Mouse (Mus musculus) urinary bladder, adult 18-20 months (tissue): ENCODE measurements around the gene Lamb3.
A peak's percentile ranks its signal among the peaks of the same experiment; 100 is the strongest.

Experiments
- DNase-seq, 2 experiments: peaks; one replicate each; pipeline ENCODE4 v3.0.0; 2022; ENCODE audit warnings: low spot score in 2 of 2, mixed read lengths in 2 of 2

Gene Lamb3

DNA sequence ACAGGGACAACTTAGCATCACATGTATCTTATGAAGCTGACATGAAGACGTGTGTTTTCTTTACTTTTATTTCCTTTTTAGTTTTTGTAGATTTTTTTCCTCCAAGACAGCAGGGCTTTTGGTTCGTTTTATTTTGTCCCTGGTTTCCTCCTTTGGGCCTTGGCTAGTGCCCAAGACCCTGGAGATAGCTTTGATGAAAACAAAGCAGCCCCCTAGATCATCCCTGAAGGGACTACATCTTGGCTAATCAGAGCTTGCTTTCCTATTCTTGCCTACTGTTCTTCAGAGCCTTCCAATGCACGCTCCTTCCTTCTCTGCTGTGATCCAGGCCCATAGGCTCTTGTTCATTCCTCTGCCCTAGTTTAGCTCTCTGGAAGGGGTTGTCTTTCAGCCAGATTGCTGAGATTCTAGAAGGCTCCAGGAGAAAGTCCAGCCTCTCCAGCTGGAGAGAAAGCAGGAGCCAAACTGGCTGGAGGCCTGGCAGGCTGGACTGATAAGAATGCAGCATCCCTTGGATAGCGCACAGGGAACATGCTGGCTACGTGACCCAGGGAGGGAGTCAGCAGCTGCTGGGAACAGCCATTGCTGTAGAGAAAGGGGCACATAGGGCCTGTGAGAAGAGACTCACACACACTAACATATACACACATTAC lies 108.3 kb downstream of the Lamb3 start:
- peak in 1 of 2 experiments; percentile 84 for DNase-seq

- DNase-seq, result no peak
Observed at GRCm38 (mm10) chr1:193316358-193316750, 108.9 kb downstream of the Lamb3 start.

- peak in 1 of 2 experiments; percentile 66 for DNase-seq
Observed at GRCm38 (mm10) chr1:193317159-193317559, 109.7 kb downstream of the Lamb3 start.

GRCm38 (mm10) chr1:193319721-193320120 lies 112.2 kb downstream of the Lamb3 start:
- DNase-seq, result no peak

GRCm38 (mm10) chr1:193320398-193320797 lies 112.9 kb downstream of the Lamb3 start:
- DNase-seq, result no peak

GRCm38 (mm10) chr1:193323686-193324085 lies 116.2 kb downstream of the Lamb3 start:
- no peak for DNase-seq

- no peak for DNase-seq
Observed at GRCm38 (mm10) chr1:193324224-193324623, 116.7 kb downstream of the Lamb3 start.

GRCm38 (mm10) chr1:193325891-193326290 lies 118.4 kb downstream of the Lamb3 start:
- DNase-seq, result no peak

DNA sequence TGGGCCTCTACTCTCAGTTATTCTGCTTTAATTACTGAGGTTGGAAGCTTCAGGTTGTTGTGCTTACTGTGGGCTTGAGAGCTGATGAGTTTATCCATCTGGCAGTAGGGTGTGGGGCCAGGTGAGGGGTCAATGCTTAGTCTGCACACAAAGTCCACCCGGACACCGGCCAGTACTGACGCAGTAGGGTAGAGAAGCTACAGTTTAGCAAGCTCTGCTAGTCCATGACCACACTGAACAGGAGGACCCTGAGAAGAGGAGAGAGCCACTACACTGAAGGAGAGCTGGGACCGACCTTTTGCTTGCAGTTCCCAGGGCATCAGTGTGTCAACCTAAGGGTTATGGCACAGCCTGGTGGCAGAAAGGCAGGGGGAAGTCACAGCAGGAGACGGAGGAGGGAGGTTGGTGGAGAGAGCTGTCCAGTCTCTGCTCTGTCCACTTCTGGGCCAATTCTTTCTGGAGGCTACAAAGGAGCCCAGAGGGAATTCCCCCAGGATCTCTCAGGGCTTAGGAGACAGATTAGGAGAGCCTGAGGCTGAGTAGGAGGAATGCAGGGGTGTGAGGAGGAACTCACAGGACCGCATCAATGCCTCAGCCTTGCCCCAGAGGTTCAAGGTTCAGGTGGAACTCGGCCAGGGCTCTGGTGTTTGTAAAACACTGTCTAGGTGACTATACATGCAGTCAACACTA lies 119.1 kb downstream of the Lamb3 start:
- DNase-seq, result no peak

- no peak for DNase-seq
Observed at GRCm38 (mm10) chr1:193327216-193327615, 119.7 kb downstream of the Lamb3 start.

- DNase-seq, result no peak
Observed at GRCm38 (mm10) chr1:193327686-193328085, 120.2 kb downstream of the Lamb3 start.

DNA sequence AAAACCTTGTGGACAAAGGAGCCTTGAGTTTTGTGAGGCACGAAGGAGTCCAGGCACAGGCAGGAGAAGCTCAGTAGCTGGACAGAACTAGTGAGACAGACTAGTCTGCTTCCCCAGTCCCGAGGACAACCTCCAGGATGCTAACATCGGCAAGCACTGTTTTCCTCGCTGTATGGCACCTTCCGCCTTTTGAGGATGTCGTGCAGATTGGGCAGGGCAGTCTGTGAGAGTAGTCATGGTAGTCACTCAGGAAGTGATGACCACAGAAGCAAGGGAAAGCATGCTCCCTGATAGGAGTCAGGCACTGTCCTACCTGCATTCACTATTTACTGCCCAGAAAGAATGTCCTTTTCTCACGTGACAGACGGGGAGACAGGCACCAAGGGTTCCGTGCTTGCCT lies 122.1 kb downstream of the Lamb3 start:
- DNase-seq, result no peak

- DNase-seq, result no peak
Observed at GRCm38 (mm10) chr1:193330172-193330571, 122.7 kb downstream of the Lamb3 start.

DNA sequence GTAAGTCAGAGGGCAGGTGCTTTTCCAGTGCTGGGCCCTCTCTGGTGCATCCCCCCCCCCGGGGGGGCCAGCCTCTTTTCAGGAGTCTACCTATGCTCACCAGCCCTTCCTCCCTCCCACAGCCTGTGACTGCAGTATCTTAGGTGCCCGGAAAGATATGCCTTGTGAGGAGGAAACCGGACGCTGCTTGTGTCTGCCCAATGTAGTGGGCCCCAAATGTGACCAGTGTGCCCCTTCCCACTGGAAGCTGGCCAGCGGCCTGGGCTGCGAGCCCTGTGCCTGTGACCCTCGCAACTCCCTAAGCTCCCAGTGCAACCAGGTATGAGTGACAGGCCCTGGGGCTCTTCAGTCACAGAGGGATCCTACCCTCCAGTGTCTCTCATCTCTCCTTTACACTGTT lies 123.1 kb downstream of the Lamb3 start:
- no peak for DNase-seq

DNA sequence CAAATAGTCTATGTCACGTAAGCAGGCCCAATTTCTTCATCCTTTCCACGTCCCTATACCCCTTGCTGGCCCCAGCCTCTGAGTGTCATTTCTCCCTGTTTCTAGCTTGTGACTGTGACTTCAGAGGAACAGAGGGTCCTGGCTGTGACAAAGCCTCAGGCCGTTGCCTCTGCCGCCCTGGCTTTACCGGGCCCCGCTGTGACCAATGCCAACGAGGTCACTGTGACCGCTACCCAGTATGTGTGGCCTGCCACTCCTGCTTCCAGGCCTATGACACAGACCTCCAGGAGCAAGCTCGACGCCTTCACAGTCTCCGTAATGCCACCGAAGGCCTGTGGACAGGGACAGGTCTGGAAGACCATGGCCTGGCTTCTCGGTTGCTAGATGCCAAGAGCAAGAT lies 124.5 kb downstream of the Lamb3 start:
- DNase-seq, result no peak

DNA sequence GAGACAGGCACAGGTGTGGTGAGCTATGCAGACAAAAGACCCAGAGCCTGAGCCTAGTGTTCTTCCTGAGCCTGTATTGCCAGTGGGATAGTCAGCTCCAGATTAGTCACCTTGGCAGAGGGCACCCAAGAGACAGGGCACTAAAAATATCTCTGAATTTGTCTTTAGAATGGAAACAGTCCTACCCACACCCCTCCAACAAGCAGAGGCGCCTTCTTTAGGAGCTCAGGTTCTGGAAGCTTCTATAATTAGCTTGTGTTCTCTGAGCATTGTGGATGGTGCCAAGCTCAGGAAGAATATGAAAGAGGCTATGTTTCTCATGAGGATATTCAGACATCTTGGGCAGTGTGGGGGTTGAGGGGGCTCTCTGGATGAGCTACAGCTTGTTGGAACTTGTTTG lies 125.2 kb downstream of the Lamb3 start:
- no peak for DNase-seq

- no peak for DNase-seq
Observed at GRCm38 (mm10) chr1:193333776-193334175, 126.3 kb downstream of the Lamb3 start.

- DNase-seq, result no peak
Observed at GRCm38 (mm10) chr1:193334546-193334945, 127.0 kb downstream of the Lamb3 start.

- DNase-seq, result no peak
Observed at GRCm38 (mm10) chr1:193336122-193337017, 128.9 kb downstream of the Lamb3 start.

GRCm38 (mm10) chr1:193337018-193337321 lies 129.5 kb downstream of the Lamb3 start:
- DNase-seq, result no peak

DNA sequence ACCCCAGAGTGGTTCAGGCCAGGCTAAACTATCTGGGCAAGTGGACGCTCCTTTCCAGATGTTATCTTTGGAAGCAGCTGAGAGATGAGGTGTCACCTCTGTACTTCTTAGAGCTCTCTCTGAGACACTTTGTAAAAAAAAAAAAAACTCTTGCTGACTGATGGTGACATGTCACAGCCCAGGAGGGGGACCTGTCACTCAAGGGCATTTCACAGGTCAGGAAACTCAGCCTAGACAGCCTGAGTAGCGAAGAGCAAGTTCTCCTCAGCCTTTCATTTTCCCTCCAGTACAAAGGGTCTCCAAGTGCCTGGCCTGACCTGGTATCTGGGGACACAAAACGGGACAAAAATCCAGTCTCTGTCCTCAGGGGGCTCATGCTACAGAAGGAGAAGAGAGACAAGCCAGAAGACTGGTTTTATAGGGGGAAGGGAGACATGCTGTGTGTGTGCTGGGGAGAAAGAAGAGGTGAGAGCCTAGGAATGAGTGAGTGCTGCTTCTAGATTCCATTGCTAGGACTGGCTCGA lies 130.3 kb downstream of the Lamb3 start:
- DNase-seq, result no peak

- no peak for DNase-seq
Observed at GRCm38 (mm10) chr1:193338363-193338995, 131.0 kb downstream of the Lamb3 start.
